Mouse (Mus musculus) cortical plate, adult 2 months (tissue): ENCODE measurements around the gene Herc2.

Experiments used
- CTCF ChIP-seq: fragments of 200-500 bp; IDR thresholded peaks from 2 replicates; pipeline ENCODE4 v1.5.1; 2011; ENCODE audit warnings: mild to moderate bottlenecking, control low read depth, low read length; ENCODE audit not compliant: insufficient read depth; ENCODE audit errors: extremely low read depth
- POLR2A ChIP-seq: fragments of 200-500 bp; IDR thresholded peaks from 2 replicates; pipeline ENCODE4 v1.6.1; 2011; ENCODE audit warnings: mild to moderate bottlenecking, low read length, control low read depth; ENCODE audit not compliant: insufficient read depth; ENCODE audit errors: extremely low read depth

DNA sequence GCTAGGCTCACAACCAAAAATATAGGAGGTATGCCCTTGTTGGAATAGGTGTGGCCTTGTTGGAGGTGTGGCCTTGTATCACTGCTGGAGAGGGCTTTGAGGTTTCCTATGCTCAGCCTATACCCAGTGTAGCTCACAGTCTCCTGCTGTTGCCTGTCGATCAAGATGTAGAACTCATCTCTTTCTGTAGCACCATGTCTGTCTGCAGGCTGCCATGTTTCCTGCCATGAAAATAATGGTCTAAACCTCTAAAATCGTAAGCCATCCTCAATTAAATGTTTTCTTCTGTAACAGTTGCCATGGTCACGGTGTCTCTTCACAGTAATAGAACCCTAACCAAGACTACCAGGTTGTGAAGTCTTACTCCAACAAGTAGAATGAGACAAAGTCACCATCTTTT lies 26.4 kb upstream of the Herc2 start:
- no peak for TF ChIP-seq POLR2A
- no peak for TF ChIP-seq CTCF
